Mouse (Mus musculus) layer of hippocampus, adult 9-11 months (tissue): ENCODE results near the gene Chek2.

Source experiments
- DNase-seq: peaks from one replicate; pipeline ENCODE4 v3.0.0; 2022

Chek2 gene

DNA sequence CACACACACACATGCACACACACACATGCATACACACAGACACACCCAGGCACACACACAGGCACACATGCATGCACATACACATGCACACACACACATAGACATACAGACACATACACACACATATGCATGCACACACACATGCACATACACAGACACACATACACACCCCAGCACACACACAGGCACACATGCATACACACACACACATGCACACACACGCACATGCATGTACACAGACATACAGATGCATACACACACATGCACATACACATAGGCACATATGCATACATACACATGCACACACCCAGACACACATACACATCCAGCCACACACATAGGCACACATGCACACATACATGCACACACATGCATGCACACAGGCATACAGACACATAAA, 66.9 kb downstream of the Chek2 start:
- no peak for DNase-seq

DNA sequence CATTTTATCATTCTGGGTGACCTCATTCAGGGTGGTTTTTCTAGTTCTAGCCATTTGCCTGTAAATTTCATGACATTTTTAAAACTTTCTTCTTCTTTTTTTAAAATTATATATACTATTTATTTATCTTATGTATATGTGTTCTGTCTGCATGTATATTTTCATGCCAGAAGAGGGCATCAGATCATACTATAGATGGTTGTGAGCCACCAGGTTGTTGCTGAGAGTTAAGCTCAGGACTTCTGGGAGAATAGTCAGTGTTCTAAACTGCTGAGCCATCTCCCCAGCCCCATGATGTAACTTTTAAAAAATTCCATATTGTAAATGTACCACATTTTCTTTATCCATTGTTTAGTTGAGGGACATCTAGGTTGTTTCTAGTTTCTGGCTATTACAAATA, 69.1 kb downstream of the Chek2 start:
- DNase-seq = no peak

DNA sequence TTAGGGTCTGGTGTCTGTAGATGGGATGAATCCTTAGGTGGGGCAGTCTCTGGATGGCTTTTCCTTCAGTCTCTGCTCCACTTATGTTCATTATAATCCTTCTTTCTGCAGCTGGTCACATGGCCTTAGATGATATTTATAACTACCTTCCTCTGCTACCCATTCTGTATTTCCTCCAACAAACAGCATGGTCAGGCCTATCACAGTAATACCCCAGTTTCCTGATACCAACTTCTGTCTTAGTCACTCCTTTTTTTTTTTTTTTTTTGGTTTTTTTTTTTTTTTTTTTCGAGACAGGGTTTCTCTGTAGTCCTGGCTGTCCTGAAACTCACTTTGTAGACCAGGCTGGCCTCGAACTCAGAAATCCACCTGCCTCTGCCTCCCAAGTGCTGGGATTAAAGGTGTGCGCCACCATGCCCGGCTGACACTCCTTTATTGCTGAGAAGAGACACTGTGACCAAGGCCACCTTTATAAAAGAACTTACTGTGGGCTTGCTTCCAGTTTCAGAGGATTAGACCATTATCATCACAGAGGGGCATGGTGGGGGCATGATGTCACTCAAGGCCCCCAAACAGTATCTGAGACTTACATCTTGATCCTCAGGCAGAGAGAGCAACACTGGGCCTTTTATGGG, 70.3 kb downstream of the Chek2 start:
- no peak for DNase-seq

DNA sequence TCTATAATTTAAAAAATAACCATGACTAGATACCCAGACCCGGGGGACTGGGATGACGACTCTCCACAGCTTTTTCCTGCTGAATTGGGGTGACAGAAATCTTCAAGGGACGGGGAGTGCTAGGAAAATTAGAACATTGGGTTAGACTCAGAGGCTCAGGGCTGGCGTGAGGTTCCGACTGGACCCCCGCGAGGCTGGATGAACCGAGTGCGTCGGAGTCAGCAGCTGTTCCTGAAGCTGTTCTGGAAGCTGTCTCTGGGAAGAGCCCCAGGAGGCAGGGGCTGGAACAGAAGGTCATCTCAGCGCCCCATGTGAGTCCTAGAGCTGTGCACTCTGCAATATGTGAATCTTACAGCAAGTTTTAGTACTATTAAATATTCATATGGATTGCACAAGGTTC, 75.1 kb downstream of the Chek2 start:
- DNase-seq = no peak

DNA sequence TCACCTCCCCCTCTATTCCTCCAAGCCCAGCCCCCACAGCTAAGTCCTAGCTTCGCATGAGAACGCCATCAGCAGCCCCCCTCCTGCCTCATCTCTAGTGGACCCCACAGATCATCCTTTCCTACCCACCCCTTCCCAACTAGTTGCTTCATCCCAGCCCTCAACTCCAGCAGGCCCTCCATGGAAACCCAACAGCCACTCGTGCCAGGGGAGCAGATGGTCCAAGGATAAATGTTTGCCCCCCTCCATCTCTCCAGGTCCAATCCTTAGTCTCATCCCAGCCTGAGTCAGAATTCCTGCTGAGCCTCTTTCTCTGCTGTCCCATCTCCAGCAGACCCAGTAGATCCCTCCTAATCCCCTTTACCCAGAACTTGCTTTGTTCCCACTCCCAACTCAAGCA, 76.5 kb downstream of the Chek2 start:
- no peak for DNase-seq

DNA sequence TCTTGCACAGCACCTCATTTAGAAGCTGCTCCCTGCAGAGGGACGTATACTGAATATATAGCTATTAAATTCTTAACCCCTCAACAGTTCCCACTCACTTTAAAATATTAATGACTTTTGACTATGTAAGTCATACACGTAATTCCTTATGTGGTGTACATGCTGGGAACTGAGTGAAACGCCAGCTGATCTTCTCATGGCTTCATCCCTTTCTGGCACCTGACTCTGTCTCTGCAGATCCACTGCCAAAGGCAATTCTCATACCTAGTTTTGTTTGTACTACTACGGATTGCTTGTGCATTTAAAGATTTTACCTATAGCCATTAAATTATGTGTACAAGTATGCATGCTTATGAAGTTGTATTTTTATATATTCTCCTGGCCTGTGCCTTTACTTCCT, 79.8 kb downstream of the Chek2 start:
- DNase-seq = no peak

DNA sequence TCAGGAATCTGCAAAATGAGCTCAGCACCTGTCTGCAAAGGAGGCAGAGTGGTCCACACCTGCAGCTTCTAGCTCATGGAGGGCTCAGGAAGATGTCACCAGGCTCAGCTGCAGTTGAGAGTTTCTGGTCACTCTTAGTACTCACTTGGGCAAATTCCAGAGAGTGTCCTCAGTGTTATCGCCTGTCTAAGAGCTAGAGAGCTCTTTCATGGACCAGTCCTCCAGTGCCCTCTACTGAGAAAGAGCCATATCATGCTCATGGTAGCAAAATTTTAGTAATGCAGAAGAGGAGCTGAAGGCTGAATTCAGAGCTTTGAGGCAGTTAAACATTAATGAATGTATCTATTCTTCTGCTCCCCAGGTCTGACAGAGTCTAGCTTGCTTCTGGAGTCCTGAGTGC, 83.6 kb downstream of the Chek2 start:
- no peak for DNase-seq
